Mouse (Mus musculus): ENCODE measurements at regions not wholly inside any gene's neighbourhood (a gene's known extent, or its start where the extent isn't known, plus 50 kb on each side); places are given as distances from the start of the nearest gene placed in this dataset.

DNA sequence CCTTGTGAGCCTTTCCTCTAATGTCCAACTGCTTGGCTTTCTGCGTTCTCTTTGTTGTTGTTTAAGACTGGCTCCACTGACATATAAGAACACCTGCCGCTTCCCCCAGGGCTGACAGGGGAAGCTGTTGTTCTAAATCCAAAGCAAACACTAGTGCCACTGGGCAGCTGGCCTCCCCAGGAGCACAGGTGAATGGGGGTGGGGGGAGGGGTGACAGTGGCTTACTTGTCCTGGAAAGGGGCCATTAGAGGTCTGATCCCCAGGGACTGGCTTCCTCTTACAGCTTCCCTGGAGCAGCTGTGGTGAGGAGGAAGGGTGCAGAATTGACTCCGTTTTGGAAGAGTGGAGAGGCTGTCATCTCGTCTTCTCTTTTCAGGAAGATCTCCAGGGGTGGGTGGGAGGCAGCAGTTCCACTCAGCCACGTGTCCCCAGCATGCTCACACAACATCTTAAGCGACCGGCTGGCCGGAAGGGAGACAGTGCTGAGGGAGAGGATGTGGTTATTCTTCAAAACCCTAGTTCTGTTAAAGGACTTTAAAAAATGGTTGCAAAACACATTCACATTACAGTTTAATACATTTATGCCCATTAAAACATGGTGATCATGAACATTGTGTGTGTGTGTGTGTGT is 688.5 kb upstream of the Car8 start:
- TF ChIP-seq POLR2A (IDR thresholded peaks at IDR 0.05; ENCODE audit: insufficient read depth, low read depth, low read length) (no peak), CTCF (IDR thresholded peaks at IDR 0.05) (no peak)
